Mouse (Mus musculus) MEL (cell line): ENCODE data around the gene Adgrv1.

Source experiments
- CTCF ChIP-seq, 3 experiments: IDR thresholded peaks in 2 of 3; conservative IDR thresholded peaks in 1 of 3; 2 replicates each; pipeline ENCODE4 v1.5.1; 2011 to 2012; ENCODE audit warnings: low read length in 3 of 3, low read depth in 2 of 3, mild to moderate bottlenecking in 2 of 3, improper control_type of control experiment in 1 of 3, inconsistent platforms in 1 of 3, mixed read lengths in 1 of 3, moderate library complexity in 1 of 3; ENCODE audit not compliant: control insufficient read depth in 1 of 3, insufficient read depth in 1 of 3, poor library complexity in 1 of 3, severe bottlenecking in 1 of 3
- E2F4 ChIP-seq: IDR thresholded peaks from 2 replicates; pipeline ENCODE4 v1.6.1; 2011; ENCODE audit warnings: low read depth, low read length, improper control_type of control experiment, borderline replicate concordance
- HCFC1 ChIP-seq: IDR thresholded peaks from 2 replicates; pipeline ENCODE4 v1.6.1; 2012; ENCODE audit warnings: low read depth, mild to moderate bottlenecking, inconsistent platforms, low read length, improper control_type of control experiment, moderate library complexity
- KAT2A ChIP-seq: conservative IDR thresholded peaks from 2 replicates; pipeline ENCODE4 v1.6.1; 2012; ENCODE audit warnings: low read depth, low read length, improper control_type of control experiment, inconsistent platforms
- MAFK ChIP-seq: IDR thresholded peaks from 2 replicates; pipeline ENCODE4 v1.6.1; 2011; ENCODE audit warnings: low read depth, mild to moderate bottlenecking, low read length, improper control_type of control experiment, borderline replicate concordance
- TBP ChIP-seq: IDR thresholded peaks from 2 replicates; pipeline ENCODE4 v1.8.0; 2011; ENCODE audit warnings: low read depth, low read length, improper control_type of control experiment
- TCF12 ChIP-seq: IDR thresholded peaks from 2 replicates; pipeline ENCODE4 v1.6.1; 2014; ENCODE audit warnings: low read depth, mild to moderate bottlenecking, inconsistent platforms, low read length, improper control_type of control experiment, moderate library complexity

DNA sequence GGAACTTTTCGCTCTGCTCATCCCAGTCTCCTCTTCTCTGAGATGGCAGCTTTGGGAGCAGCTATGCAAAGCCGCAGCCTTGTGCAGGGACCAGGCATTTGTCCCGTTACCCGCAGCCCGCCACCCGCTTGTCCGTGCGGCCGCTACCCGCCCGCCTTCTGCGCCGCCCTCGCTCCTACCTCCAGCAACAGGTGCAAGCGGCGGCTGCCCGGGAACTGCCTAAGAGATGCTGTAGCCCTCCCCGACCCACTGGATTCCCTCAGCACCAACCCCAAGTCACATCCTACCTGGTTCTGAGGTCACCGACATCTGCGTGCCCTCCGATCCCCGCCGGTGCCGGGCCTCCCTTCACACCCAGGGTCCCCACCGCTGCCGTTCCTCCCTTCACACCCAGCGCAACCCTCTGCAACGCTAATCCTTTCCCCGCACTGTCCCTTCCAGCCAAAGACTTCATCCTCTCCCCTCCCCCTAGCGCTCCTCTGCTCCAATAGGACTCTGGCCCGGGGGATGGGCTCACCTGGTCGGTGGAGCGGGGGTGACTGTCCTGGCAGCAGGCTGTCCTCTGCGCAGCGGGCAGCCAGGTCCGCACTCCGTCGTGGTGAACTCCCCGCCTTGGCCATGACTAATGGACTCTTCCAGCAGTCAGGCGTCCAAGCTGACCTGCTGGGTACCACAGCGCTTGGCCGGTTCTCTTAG lies at the start of gene Adgrv1:
- TF ChIP-seq CTCF (IDR thresholded peaks at IDR 0.05 in 2 of 3, conservative IDR thresholded peaks at IDR 0.05 in 1 of 3; ENCODE audit: control insufficient read depth in 1 of 3, insufficient read depth in 1 of 3, low read depth in 2 of 3, low read length in 3 of 3, poor library complexity in 1 of 3, severe bottlenecking in 1 of 3) (no peak), MAFK (no peak), E2F4 (no peak), TCF12 (no peak), TBP (no peak), KAT2A (no peak), HCFC1 (no peak)
